Mouse (Mus musculus) myocyte (in vitro differentiated cells): ENCODE measurements around the gene Lipt2.

ENCODE experiments used
- CEBPB ChIP-seq: IDR thresholded peaks from 2 replicates; pipeline ENCODE4 v1.6.1; 2011; ENCODE audit warnings: mild to moderate bottlenecking, moderate library complexity; ENCODE audit not compliant: poor library complexity, insufficient read depth, severe bottlenecking
- E2F4 ChIP-seq: IDR thresholded peaks from one replicate; pipeline ENCODE4 v1.6.1; 2011; ENCODE audit warnings: mild to moderate bottlenecking, control low read depth, moderate library complexity; ENCODE audit not compliant: insufficient read depth
- MAX ChIP-seq: IDR thresholded peaks from one replicate; pipeline ENCODE4 v1.6.1; 2011; ENCODE audit warnings: low read depth, mild to moderate bottlenecking, control low read depth
- MYOD1 ChIP-seq, 3 experiments: IDR thresholded peaks; one replicate each; pipeline ENCODE4 v1.6.1; 2011; ENCODE audit warnings: control low read depth in 2 of 3, low read depth in 2 of 3, mild to moderate bottlenecking in 2 of 3, moderate library complexity in 1 of 3; ENCODE audit not compliant: insufficient read length in 2 of 3, control insufficient read depth in 1 of 3
- POLR2A ChIP-seq: IDR thresholded peaks from one replicate; pipeline ENCODE4 v1.6.1; 2011; ENCODE audit warnings: low read depth, mild to moderate bottlenecking, control low read depth, moderate library complexity; ENCODE audit not compliant: insufficient read length
- REST ChIP-seq: IDR thresholded peaks from one replicate; pipeline ENCODE4 v1.6.1; 2011; ENCODE audit warnings: mild to moderate bottlenecking, control low read depth, moderate library complexity; ENCODE audit not compliant: insufficient read depth, insufficient read length
- TCF12 ChIP-seq: IDR thresholded peaks from one replicate; pipeline ENCODE4 v1.6.1; 2011; ENCODE audit warnings: mild to moderate bottlenecking, control low read depth; ENCODE audit not compliant: poor library complexity, insufficient read depth, severe bottlenecking
- TCF3 ChIP-seq: IDR thresholded peaks from one replicate; pipeline ENCODE4 v1.6.1; 2011; ENCODE audit warnings: low read depth, control low read depth; ENCODE audit not compliant: insufficient read length
- USF1 ChIP-seq: IDR thresholded peaks from one replicate; pipeline ENCODE4 v1.6.1; 2011; ENCODE audit warnings: low read depth, mild to moderate bottlenecking, control low read depth, moderate library complexity

DNA sequence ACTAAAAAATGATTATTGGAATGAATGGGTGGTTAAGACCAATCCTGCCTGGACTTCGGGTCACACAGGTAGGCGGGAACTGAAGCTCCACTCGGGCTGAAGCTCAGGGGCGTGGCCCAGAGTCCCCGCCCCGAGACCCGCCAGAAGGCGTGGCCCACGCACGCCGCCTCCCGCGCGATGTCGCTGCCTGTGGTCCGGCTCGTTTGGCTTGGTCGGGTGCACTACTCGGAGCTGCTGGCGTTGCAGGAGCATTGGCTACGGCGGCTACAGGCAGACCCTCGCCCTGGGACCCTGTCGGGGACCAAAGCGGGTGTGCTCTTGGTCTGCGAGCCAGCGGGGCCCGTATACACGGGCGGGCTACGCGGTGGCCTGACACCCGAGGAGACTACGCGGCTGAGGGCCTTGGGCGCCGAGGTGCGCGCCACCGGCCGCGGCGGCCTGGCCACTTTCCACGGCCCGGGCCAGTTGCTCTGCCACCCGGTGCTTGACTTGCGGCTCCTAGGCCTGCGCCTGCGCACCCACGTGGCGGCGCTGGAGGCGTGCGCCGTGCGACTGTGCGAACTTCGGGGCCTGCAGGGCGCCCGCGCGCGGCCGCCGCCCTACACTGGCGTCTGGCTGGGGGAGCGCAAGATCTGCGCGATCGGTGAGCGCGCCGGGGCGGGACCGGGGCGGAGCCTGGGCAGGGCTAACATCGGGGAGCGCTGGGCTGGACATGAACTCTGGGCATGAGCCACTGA is at the start of gene Lipt2:
- TF ChIP-seq MYOD1 (IDR thresholded peaks at IDR 0.05; ENCODE audit: control insufficient read depth in 1 of 3, insufficient read length in 2 of 3, low read depth in 2 of 3) = peak in 2 of 3 experiments; percentile 72 to 79
- TF ChIP-seq TCF3 = no peak
- peak; percentile 77 for TF ChIP-seq POLR2A
- TF ChIP-seq USF1 = peak; percentile 12
- no peak for TF ChIP-seq CEBPB
- no peak for TF ChIP-seq TCF12
- TF ChIP-seq MAX = no peak
- no peak for TF ChIP-seq E2F4
- no peak for TF ChIP-seq REST
